Mouse (Mus musculus) retina, postnatal 7 days (tissue): ENCODE measurements around the gene Gfod1.
A peak's percentile ranks its signal among the peaks of the same experiment; 100 is the strongest.

Experiments
- DNase-seq: peaks from one replicate; pipeline ENCODE4 v3.0.0-alpha.2; 2012; ENCODE audit warnings: low read depth, low spot score

The Gfod1 gene

GRCm38 (mm10) chr13:43167721-43168120 lies 136.3 kb downstream of the Gfod1 start:
- DNase-seq, result peak; percentile 40

GRCm38 (mm10) chr13:43159429-43159828 lies 144.5 kb downstream of the Gfod1 start:
- DNase-seq, result no peak

GRCm38 (mm10) chr13:43158281-43158680 lies 145.7 kb downstream of the Gfod1 start:
- DNase-seq, result no peak

GRCm38 (mm10) chr13:43157370-43157769 lies 146.6 kb downstream of the Gfod1 start:
- no peak for DNase-seq

GRCm38 (mm10) chr13:43152005-43152520 lies 151.9 kb downstream of the Gfod1 start:
- no peak for DNase-seq

- DNase-seq, result no peak
Measured at GRCm38 (mm10) chr13:43149661-43150060, 154.3 kb downstream of the Gfod1 start.

- no peak for DNase-seq
Measured at GRCm38 (mm10) chr13:43148692-43149091, 155.3 kb downstream of the Gfod1 start.

- peak; percentile 19 for DNase-seq
Measured at GRCm38 (mm10) chr13:43146515-43147258, 157.3 kb downstream of the Gfod1 start.
